Mouse (Mus musculus) CD4-positive, CD25-positive, alpha-beta regulatory T cell, adult 2 months (primary cell): ENCODE measurements around the gene Ppp1r12c.
A peak's percentile ranks its signal among the peaks of the same experiment; 100 is the strongest.

ENCODE experiments used
- DNase-seq: peaks from one replicate; pipeline ENCODE4 v3.0.0-alpha.2; 2012; ENCODE audit warnings: low read depth, low spot score

Gene Ppp1r12c

DNA sequence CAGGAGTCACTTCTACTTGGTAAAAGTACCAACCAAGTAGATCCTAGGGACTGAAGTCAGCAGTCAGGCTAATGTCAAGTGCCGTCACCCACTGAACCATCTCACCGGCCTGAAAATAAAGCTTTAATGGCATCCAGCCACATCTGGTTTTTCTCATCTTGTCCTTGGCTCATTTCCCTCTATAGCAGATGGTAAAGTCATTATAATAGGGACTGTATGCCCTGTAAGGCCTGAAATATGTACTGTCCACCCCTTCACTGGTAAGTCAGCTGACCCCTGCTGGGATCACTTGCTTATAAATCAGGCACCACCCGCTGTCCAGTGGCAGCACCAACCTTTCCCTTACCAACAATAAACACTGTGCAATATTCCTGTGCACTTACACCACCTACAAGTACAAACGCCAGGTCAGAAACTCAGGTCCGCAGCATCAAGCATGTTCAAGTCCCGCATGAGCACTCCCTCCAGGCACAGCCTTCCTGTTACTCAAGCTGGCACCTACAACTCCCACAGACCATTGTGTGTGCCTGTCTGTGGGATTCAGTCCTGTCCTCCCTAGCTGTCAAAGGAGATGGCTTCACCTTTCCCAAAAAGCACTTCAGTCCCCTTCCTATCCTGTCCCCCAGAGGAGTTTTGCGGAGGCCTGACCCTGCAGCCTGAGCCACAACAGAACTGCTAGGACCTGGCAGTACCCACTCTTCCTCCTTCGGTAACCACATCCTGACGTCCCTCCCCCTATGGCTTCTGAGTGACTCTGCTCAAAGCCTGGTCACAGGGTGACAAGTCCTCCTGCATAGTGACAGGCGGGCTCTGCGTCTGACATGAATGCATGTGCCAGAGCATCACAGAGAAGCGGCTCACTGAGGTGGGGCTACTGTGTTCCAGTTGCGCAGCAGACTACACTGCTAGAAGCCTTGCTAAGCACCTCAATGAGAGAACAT is 8.9 kb downstream of the Ppp1r12c start:
- peak; percentile 69 for DNase-seq

DNA sequence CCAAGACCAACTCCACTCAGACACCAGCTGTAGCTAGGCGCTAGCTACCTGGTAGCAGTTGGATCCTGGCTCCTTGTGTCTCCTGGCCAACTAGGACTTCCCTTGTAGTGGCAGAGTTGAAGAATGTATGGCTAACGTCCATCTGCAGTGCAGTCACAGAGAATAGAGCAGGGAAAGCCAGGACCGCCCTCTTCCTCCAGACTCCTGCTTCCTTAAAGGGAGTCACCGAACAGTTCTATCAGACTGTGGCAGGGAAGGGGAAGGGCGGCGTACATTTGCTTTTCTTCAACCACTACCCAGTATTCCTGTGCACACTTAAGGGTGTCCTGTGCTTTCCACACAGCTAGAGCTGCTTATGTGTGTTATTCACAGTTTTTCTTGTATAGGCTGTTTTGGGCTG is 10.2 kb downstream of the Ppp1r12c start:
- no peak for DNase-seq

- no peak for DNase-seq
Measured at GRCm38 (mm10) chr7:4482281-4482680, 19.2 kb downstream of the Ppp1r12c start.

DNA sequence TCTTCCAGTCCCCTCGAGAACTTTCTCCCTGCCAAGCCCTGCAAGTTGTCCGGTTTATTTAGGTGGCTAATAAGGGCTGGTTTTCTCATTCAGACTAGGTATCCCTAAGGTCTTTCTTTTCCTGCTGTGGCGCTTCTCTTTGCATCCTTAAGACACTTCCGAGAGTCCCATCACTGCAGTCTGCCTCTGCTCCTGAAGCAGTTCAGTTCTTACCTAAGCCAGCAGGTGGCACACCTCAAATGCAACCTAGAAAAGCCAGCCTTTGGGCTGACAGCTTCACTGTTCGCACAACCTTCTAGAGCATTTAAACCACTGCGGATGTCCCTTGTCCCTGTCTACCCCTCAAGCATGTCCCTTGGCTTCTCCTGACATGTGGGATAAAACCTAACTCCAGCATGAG is 21.8 kb downstream of the Ppp1r12c start:
- peak; percentile 76 for DNase-seq

DNA sequence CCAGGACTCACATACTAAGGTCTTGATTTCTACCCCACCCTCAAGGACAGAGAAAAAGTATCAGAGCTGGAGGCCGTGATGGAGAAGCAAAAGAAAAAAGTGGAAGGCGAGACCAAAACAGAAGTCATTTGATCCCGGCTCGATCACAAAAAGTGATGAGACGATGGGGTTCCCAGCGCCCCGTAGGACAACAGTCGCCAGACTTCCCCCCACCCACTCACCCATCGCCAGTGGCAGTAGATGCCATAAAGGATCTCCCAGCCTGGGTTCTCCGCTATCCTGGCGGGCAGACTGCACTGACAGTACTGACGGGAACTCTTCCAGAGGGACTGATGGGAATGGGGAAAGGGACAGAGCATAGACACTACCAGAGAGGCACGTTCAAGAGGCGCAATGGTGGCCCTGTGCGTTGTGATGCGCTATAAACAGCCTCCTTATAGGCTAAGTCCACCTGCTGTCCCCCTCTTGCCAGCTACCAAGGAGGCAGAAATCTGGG is 22.6 kb downstream of the Ppp1r12c start:
- DNase-seq = no peak

GRCm38 (mm10) chr7:4478021-4478795 is 23.3 kb downstream of the Ppp1r12c start:
- no peak for DNase-seq

DNA sequence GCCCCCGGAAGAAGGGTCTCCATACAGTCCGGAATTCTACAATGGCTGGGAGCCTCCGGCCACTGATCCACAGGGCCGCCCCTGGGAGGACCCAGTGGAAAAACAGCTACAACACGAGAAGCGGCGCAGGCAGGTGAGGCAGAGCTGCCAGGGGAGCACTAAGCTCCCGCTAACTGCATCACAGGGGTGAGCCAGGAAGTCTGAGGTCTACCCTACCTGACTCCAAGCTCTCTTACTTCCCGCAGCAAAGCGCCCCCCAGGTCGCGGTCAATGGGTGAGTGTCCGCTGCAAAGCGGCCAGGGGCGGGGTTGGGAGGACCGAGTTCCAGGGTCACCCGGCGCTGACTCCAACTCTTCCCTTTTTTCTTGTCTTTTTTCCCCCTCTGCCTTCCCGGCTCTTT is 27.5 kb downstream of the Ppp1r12c start:
- no peak for DNase-seq

DNA sequence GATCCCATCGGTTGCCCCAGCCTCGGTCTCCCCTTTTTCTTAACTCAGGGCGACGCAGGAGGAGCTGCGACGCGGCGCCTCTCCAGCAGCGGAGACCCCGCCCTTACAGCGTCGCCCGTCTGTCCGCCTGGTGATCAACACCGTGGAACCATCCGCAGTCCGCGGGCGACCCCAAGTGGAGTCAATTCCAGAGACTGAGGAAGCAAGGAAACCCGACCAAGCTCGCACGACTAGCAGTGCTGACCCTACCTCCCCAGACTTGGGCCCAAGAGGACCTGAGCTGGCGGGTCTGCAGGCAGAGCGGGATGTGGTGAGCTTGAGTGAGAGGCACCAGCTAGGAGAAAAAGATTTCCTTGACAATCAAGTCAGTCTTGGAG is 30.3 kb downstream of the Ppp1r12c start:
- DNase-seq = peak; percentile 58

- peak; percentile 55 for DNase-seq
Measured at GRCm38 (mm10) chr7:4470275-4471178, 31.0 kb downstream of the Ppp1r12c start.

DNA sequence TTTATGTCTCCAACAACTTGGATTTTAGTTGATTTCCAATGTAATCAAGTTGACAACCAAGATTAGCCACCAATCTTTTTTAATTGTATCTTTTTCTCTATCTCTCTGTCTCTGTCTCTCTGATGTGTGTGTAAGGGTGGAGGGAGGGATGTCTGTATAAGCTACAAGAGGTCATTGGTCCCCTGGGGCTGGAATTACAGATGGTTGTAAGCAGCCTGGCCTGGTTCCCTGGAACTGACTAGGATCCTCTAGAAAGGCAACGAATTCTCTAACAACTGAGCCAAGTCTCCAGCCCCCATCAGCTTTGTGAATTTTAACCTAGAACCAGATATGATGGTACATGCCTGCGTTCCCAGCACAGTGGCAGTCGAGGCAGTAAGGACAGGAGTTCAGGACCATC is 33.7 kb downstream of the Ppp1r12c start:
- no peak for DNase-seq

- peak; percentile 69 for DNase-seq
Measured at GRCm38 (mm10) chr7:4464194-4464824, 37.2 kb downstream of the Ppp1r12c start.

- peak; percentile 64 for DNase-seq
Measured at GRCm38 (mm10) chr7:4460576-4461434, 40.7 kb downstream of the Ppp1r12c start, which contains the start of gene Eps8l1. TSS of gene Eps8l1 (plus strand) at chr7:4460674.

DNA sequence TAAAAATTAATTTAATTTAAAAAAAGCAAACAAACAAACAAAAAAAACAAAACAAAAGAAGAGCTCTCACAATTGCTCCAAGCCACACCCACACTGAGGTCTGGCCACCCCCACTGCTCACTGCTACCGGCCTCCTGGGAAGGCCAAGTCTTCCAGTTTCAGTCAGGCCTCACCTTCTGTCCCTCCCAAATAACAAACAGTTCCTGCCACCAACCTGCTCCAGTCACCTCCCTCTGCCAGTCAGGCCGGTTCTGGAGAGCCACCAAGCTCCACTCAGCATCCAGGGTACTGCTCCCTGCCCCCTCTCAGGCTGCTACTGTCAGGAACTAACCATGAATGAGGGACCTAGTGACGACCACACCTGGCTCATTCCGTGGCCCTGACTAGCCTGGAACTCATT is 48.8 kb downstream of the Ppp1r12c start:
- DNase-seq = no peak

- no peak for DNase-seq
Measured at GRCm38 (mm10) chr7:4449211-4449610, 52.3 kb downstream of the Ppp1r12c start.

- no peak for DNase-seq
Measured at GRCm38 (mm10) chr7:4448439-4448838, 53.0 kb downstream of the Ppp1r12c start.

GRCm38 (mm10) chr7:4447138-4447537 is 54.3 kb downstream of the Ppp1r12c start:
- peak; percentile 54 for DNase-seq

DNA sequence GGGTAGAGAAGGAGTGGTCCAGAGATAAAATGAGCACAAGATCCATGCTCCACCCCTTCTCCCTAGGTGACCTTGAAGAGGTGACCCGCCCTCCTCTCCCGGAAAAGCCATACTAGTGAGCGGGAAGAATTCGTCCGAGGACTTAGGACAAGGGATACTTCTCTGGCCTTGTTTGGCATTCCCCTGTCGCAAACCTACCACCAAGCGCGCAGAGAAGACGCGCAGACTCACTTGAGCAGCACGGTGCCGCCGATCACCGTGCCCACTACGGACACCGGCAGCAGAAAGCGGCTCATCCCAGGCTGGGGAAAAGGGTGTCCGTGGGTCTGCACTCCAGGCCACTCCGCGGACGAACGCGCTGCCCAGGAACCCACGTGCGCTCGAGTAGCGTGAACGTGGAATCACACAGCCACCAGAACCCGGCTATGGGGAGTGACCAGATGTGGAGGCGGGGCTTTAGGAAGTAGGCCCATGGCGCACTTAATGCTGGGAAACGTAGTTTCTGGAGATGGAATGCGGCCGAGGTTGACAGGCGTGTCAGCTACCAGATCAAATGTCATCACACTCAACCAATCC is 56.2 kb downstream of the Ppp1r12c start, which contains the start of gene Rdh13:
TSS of gene Rdh13 (minus strand) at position 434 of the 576 bp plus-strand sequence.
- DNase-seq = peak; percentile 89

DNA sequence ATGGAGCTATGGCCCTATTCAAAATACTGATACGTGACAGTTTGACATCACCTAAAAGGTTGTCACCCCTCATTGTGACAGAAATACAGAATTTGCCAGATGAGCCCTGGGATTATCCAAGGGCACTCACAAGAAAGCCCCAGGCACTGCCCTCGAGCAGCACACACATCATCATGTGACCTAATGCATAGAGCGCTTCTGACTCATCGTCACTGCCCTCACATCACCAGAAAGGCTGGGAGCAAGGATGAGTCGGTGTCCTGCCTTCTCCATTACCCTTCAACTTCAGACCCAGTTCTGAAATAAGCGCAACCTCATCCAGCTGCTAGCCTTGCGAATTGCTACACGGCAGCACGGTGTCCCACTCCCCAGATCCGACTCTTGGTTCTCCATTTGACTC is 60.9 kb downstream of the Ppp1r12c start:
- no peak for DNase-seq

DNA sequence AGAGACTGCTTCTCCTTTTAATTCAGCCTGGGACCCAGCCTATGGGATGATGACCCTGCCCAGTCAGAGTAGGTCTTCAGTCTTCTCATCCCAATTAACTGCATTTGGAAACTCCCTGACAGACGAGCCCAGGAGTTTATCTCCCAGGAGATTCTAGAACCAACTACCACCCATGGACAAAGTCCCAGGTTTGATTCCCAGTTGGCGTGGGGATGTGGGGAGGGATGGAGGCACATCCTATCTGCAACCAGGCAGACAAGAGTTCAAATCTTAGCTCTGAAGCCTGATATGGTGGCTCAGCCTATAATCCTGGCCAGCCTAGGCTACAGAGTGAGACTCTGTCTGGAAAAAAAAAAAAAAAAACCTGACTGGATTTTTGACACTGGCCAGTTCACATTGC is 63.8 kb downstream of the Ppp1r12c start:
- no peak for DNase-seq
